Mouse (Mus musculus) ovary, postnatal 36 days (tissue): ENCODE results near the gene Tbrg1.
A peak's percentile ranks its signal among the peaks of the same experiment; 100 is the strongest.

Experiments used
- DNase-seq: peaks from one replicate; pipeline ENCODE4 v3.0.0; 2022; ENCODE audit warnings: low spot score, mixed read lengths

Tbrg1 gene

DNA sequence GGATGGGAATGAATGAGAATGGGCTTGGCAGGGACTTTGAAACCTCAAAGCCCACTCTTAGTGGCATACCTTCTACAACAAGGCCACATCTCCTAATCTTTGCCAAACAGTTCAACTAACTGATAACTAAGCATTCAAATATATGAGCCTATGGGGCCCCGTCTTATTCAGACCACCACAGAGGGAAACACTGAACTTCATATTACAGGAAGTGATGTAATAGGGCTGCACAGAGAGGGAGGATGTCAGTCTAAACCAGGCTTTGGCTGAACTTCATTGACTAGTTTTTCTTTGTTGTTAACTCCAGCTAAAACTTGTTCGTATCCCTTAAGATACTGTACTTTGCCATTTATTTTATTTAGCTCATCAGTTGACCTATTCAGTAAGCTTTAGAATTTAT is 27.2 kb downstream of the Tbrg1 start:
- no peak for DNase-seq

GRCm38 (mm10) chr9:37628581-37628980 is 28.5 kb downstream of the Tbrg1 start:
- DNase-seq, result no peak

GRCm38 (mm10) chr9:37627263-37627662 is 29.8 kb downstream of the Tbrg1 start:
- no peak for DNase-seq

DNA sequence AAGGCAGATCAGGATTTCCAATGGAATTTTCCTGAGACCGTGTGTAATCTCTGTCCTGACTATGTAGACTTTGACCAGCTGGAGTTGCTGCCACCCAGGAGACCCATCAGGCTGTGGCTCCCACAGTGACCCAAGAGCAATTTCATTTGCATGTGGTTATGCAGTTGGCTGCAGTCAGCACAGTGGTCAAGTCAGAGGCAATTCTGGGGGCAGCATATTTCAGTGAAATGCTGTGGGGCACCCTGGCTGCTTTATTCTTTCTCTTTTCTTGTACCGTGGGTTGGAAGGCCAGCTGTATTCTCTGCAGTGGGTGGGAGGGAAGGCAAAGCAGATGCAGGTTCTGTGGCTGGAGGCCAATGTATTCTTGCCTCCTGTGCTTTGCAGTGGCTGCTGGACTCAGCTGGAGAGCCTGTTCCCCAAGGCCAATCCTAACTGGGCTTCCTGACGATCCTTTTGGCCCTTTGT is 31.0 kb downstream of the Tbrg1 start:
- DNase-seq, result no peak

- no peak for DNase-seq
Measured at GRCm38 (mm10) chr9:37625641-37626040, 31.5 kb downstream of the Tbrg1 start.

GRCm38 (mm10) chr9:37625129-37625528 is 32.0 kb downstream of the Tbrg1 start:
- no peak for DNase-seq

GRCm38 (mm10) chr9:37624502-37624901 is 32.6 kb downstream of the Tbrg1 start:
- DNase-seq, result no peak

GRCm38 (mm10) chr9:37623981-37624380 is 33.1 kb downstream of the Tbrg1 start:
- no peak for DNase-seq

DNA sequence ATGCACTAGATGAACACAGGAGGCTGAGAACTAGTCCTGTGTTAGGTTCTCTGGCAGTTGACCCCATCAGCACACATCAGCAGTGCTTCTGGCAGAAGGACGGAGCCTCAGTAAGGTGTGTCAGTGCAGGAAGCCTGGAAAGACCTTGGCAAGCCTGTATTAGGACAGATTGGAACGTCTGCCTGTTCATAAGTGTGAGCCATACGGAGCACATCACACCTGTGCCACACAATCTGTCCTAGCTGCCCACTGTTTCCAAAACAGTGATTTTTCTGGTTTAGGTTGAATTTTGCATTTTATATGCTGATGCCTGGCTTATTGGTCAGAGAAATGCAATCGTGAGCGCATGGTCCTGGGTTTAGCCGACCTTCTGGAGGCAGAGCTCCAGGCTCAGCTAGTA is 35.8 kb downstream of the Tbrg1 start:
- no peak for DNase-seq

DNA sequence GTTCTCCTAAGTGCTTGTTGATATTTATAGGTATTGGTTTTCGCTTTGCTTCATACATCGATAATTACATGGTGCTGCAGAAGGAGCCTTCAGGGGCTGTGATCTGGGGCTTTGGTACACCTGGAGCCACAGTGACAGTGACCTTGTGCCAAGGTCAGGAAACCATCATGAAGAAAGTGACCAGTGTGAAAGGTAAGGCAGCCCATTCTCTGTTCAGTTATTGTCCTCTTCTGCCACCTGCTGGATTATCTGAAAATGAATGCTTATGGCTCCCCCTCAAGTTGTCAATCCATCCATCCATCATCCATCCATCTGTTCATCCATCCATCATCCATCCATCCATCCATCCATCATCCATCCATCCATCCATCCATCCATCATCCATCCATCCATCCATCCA is 40.3 kb downstream of the Tbrg1 start:
- no peak for DNase-seq

- no peak for DNase-seq
Measured at GRCm38 (mm10) chr9:37615220-37615619, 41.9 kb downstream of the Tbrg1 start.

DNA sequence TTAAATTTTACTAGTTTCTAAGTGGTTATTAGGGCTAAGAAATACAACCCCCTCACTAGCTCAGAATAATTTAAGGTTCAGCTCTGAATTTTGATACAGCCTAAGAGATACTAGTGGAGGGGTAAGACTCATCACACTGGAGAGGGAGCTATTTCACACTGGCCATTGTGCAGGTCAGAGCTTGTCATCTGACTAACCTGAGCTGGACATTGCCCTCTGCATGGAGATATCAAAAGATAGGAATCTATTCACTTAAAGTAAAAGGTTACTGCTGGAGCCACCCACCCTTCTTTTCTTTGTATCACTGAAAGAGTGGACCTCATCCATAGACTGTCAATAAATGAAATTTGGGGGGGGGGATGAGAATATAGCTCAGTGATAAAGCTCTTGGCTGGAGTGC is 42.8 kb downstream of the Tbrg1 start:
- no peak for DNase-seq

DNA sequence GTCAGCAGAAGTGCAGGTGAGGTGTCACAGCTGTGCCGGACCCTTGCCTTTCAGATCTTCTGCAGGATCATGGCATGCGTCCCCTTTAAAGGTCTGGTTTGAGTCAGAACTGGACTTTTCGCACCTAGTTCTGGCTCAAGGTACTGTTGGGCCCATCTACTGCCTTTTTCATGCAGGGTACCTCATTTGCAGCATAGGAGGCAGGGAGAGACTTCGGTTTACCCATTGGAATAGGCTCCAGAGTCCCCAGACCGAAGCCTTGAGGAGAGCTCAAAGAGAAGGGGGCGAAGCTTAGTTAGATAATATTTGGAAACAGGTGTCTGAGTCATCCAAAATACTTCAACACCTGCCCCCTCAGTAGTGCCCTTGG is 43.2 kb downstream of the Tbrg1 start:
- DNase-seq, result no peak

DNA sequence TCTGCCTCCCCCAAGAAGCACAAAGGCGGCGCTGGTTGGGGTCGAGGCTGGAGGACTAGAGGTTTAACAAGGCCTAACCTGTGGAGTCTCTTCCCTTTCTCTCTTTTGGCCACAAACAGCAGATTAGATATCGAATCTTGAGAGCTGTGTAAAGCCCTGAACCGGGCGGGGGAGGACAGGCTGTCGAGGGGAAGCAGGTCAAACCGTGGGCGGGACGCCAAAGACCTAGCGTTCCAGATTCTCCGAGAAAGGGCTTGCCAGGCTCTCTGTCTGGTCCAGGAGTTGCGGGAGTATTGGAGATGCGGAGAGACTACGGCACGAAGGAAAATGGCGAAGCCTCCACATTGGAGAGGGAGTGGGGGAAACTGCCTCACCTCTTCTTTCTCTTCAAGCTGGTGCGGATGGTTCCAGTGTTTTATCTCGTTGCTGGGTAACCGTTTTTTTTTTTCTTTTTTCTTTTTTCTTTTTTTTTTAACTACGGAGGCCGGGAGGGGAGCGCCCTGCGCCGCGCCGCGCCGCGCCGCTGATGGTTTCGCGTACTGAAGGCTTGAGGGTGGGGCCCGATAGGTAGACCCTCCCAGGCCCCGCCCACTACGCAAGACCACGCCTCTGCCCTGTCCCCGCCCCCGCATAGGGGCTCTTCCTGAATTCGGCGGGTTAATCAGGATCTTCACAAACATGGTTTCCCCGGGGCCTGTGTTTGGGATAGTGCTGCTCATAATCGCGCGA is 43.8 kb downstream of the Tbrg1 start, which contains the start of gene Spa17:
Spa17 (minus strand) TSS at position 541 of the 729 bp plus-strand sequence.
- peak; percentile 91 for DNase-seq

- DNase-seq, result no peak
Measured at GRCm38 (mm10) chr9:37609558-37609957, 47.6 kb downstream of the Tbrg1 start.

DNA sequence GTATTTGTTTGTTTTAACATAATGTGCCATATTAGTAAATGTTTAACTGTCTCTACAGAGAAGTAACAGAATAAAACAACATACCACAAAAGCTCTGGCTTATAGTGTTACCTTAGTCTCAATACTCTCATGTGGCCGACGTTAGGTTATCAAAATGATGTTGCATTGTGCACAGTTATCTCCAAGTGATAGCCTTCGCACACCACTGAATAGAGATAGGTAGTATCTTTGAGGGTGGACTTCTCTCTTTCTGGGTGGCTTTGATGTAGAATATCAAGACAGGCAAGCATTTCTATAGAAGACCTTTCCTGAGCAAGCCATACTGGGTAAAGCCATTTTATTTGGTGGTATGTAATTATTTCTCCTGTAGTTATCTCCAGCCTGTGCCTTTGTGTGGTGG is 52.0 kb downstream of the Tbrg1 start:
- DNase-seq, result no peak

- no peak for DNase-seq
Measured at GRCm38 (mm10) chr9:37600538-37601205, 56.4 kb downstream of the Tbrg1 start.
